Mouse (Mus musculus): ENCODE measurements at regions not wholly inside any gene's neighbourhood (a gene's known extent, or its start where the extent isn't known, plus 50 kb on each side); places are given as distances from the start of the nearest gene placed in this dataset.

- H3K4me3 ChIP-seq (replicated peaks) = no peak overlapping the region
- no peaks in the 10 kb centered on the region for H3K36me3 ChIP-seq
- ATAC-seq (ENCODE audit: insufficient number of reproducible peaks, insufficient read depth, low FRiP score, low TSS enrichment, low read depth) = no peak
- 24% methylated on average over 9 of the region's 9 CpGs for WGBS
- H3K27ac ChIP-seq = no peak overlapping the region
- H3K27me3 ChIP-seq = peaks cover 47% of the 10 kb centered on the region
- peak overlapping the region; percentile 32 for H3K4me2 ChIP-seq
- peaks cover 41% of the 10 kb centered on the region for H3K4me1 ChIP-seq (replicated peaks)
- H3K9ac ChIP-seq (replicated peaks) = no peak overlapping the region
- no peaks in the 10 kb centered on the region for H3K9me3 ChIP-seq
Observed at GRCm38 (mm10) chr5:114512756-114513155, 55.1 kb upstream of the Fam222a start.

DNA sequence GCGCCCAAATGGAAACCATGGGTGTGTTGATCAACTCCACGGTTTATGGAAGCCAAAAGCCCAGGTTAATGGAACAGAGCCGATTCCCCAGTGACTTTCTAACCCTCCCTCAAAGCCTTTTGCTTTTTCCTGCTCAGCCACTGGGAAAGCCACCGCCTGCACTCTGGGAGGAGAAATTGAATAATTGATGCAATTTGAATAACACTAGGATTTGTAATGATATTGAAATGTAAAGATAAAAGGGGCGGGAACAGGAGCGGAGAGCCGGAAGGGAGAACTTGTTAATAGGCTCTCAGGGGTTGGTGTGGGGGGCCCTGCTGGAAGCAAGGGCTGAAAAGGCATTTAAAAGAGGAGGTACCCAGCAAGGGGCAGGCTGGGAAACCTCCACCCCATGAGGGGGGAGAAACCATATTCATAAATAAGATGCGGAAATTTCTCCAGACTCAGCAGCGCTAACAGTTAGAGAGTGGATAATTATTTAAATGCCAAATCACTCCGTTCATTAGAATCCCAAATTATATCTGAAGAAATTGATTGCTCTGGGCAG lies 53.8 kb upstream of the Fam222a start:
- WGBS = 11% methylated on average over 10 of the region's 10 CpGs
- H3K27me3 ChIP-seq = peaks cover 47% of the 10 kb centered on the region
- H3K27ac ChIP-seq = no peak overlapping the region
- no peaks in the 10 kb centered on the region for H3K36me3 ChIP-seq
- H3K4me3 ChIP-seq (replicated peaks) = no peak overlapping the region
- peak overlapping the region; percentile 34 for H3K4me2 ChIP-seq
- ATAC-seq (ENCODE audit: insufficient number of reproducible peaks, insufficient read depth, low FRiP score, low TSS enrichment, low read depth) = no peak
- peaks cover 29% of the 10 kb centered on the region for H3K4me1 ChIP-seq (replicated peaks)
- no peaks in the 10 kb centered on the region for H3K9me3 ChIP-seq
- H3K9ac ChIP-seq (replicated peaks) = no peak overlapping the region

DNA sequence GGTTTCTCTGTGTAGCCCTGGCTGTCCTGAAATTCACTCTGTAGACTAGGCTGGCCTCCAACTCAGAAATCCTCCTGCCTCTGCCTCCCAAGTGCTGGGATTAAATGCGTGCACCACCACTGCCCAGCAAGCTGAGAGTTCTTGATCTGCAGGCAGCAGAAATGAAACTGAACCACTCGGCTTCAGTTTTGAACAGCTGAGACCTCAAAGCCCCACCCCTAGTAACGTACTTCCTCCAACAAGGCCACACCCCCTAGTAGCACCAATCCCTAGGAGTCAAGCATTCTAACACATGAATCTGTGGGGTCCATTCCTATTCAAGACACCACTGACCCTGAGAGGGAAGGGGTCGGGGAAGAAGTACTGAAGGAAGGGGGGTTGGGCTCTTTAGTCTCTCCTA lies 50.8 kb upstream of the Fam222a start:
- Histone ChIP-seq H3K27ac (no peak overlapping the region), H3K36me3 (no peaks in the 10 kb centered on the region), H3K4me2 (no peak overlapping the region), H3K9me3 (no peaks in the 10 kb centered on the region), H3K4me1 (replicated peaks) (peaks cover 22% of the 10 kb centered on the region), H3K9ac (replicated peaks) (no peak overlapping the region), H3K27me3 (peaks cover 28% of the 10 kb centered on the region), H3K4me3 (replicated peaks) (no peak overlapping the region)
- ATAC-seq (ENCODE audit: insufficient number of reproducible peaks, insufficient read depth, low FRiP score, low TSS enrichment, low read depth) = no peak
- WGBS = 80% methylated on average over 4 of the region's 4 CpGs

GRCm38 (mm10) chr5:114518012-114518411 lies 49.8 kb upstream of the Fam222a start:
- no peak for ATAC-seq (ENCODE audit: insufficient number of reproducible peaks, insufficient read depth, low FRiP score, low TSS enrichment, low read depth)

More at GRCm38 (mm10) chr5:114518012-114518411, 49.8 kb upstream of the Fam222a start:
- Histone ChIP-seq H3K36me3 (no peaks in the 10 kb centered on the region), H3K27me3 (peaks cover 20% of the 10 kb centered on the region), H3K4me1 (replicated peaks) (peaks cover 14% of the 10 kb centered on the region), H3K9ac (replicated peaks) (no peak overlapping the region), H3K27ac (no peak overlapping the region), H3K9me3 (no peaks in the 10 kb centered on the region), H3K4me3 (replicated peaks) (no peak overlapping the region), H3K4me2 (no peak overlapping the region)
- WGBS = 73% methylated on average over 2 of the region's 2 CpGs

Data from limb, embryonic 12.5 days (tissue).